Mouse (Mus musculus): Measurements from ENCODE around the gene Slc25a47. TPM values are rescaled to one million over a fixed set of nuclear protein-coding genes. Genes with fewer than 3 reads are reported as not detected.
A peak's percentile ranks its signal among the peaks of the same experiment; 100 is the strongest.
"Not testable (repeated sequence)": the region's sequence is repeated elsewhere in the genome, so short reads cannot be mapped to it uniquely, and the experiment has no call there.

Gene Slc25a47
- polyA plus RNA-seq, 2 experiments from 2014 or later, result 0.51 to 1.3 TPM

DNA sequence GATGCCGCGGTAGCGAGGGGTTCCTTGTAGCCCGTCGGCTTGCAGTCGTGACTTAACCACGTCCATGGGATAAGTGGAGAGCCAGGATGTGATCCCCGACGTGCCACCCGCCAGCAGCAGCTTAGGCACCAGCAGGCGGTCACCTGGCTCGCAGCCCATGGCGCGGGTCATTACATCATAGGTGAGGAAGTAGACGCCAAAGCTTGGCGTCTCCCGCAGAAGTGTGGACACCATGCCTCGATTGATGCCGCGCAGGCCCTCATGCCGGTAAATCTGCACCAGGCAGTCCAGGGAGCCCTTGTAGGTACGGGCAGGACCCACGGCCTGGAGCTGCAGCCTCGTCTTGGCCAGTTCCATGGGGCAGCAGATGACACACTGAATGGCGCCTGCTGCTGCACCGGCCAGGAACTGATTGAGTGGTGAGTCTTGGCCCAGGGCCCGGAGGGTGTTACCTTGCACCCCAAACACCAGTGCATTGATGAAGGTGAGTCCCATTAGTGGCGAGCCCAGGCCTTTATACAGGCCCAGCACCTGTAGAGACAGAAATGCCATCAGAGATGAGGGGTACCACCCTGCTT is 8.8 kb upstream of the Slc25a47 start:
- ATAC-seq, result no peak

DNA sequence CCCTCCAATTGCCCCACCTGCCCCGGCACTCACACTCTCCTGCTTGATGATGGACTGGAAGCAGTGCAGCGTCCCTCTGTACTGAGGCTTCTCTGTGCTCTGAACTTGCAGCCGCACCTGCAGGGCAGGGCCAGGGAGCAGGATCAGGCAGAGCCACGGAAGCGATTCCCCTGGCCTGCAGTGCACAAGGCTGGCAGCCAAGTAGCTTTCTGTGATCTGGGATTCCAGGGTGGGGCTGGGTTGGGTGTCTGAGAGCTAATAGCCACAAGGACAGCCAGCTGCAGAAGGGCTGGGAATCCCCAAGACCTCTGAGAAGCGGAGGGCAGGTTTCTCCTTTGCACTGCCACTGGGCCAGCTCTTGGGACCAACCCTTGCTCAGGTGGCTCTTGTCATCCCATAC is 8.2 kb upstream of the Slc25a47 start:
- ATAC-seq, result no peak

DNA sequence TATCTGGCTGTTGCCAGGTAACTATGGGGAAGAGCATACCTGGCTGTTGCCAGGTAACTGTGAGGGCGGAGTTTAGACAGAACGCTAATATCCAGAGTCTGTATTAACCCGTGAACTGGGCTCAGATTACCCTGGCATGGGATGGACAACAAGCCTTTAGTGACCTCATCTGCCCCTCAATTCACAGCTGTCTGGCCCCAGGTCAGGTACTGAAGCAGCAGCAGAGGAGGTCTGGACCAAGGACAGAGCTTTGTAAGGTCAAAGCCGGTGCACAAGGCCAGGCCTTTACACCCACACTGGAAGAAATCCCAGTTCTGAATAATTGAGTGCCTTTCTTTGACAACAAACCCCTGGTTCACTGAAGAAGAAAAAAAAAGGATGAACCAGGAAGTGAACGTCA is 6.2 kb upstream of the Slc25a47 start:
- no peak for ATAC-seq

GRCm38 (mm10) chr12:108830358-108830757 is 5.5 kb upstream of the Slc25a47 start:
- ATAC-seq, result no peak

DNA sequence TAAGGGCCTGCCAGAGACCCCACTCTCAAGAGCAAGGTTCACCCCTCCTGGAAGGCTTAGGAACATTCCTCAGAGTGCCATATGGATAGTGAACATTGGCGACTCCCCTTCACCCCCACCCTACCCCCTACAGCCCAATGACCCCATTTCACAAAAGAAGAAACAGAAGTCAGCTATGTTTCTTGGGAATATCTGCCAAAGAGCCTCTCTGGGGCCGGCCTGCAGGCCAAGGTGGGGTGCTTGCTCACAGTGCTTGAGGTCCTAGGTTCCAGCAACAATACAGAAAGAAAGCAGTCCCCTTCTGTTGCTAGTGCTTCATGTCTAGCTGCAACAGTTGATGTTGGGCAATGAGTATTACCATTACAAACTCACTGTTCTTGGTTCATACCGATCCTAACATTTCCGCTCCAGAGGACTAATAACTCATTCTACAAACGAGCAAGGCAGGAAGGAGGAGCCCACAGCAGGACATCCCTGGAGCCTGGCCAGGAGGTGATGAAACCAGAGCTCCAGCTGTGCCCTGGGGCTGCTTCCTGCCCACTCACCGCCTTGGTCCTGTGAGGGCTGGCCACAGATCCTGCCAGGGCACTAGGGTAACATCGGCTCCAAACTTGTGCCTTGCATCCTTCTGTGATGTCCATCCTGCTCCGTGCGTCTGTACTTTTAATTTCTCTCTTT is 3.7 kb upstream of the Slc25a47 start:
- ATAC-seq, result no peak

DNA sequence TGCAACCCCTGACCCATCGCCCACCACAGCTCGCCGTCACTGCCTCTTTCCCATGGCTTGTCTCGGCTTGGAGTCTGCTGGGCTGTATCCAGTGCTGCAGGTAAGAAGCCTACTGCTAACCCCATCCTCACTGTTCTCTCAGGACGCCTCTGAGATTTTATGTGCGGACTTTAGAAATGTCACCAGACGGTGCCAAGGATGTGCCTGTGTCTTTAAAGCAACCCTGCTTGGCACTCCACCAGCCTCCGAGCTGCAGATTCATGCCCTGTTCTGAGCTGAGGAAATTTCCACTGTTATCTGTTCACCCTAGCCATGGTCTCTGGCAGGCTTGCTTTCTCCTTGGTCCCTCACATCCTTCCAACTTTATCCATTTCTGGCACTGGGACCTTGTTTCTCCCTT is 3.0 kb upstream of the Slc25a47 start:
- no peak for ATAC-seq

DNA sequence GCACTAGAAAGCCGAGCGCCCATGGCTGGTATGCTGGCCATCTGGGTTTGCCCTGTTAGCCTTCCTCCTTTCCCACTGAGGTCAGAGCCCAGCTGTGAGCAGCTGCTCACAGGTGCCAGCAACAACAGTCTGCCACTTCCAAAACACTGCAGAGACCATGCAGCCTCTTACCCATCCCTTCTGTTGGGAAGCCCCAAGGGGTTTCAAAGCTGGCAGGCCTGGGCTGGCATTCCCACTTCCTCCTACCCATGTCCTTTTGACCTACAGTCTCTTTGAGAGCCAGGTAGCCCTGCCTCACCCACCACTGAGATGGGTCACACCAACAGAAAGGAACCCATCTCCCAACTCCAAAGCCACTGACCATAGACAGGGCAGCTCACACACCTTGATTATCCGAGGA is 2.4 kb upstream of the Slc25a47 start:
- ATAC-seq, result no peak

- no peak for ATAC-seq
Observed at GRCm38 (mm10) chr12:108834337-108834736, 1.5 kb upstream of the Slc25a47 start.

GRCm38 (mm10) chr12:108834786-108835185 is 1.1 kb upstream of the Slc25a47 start:
- no peak for ATAC-seq

DNA sequence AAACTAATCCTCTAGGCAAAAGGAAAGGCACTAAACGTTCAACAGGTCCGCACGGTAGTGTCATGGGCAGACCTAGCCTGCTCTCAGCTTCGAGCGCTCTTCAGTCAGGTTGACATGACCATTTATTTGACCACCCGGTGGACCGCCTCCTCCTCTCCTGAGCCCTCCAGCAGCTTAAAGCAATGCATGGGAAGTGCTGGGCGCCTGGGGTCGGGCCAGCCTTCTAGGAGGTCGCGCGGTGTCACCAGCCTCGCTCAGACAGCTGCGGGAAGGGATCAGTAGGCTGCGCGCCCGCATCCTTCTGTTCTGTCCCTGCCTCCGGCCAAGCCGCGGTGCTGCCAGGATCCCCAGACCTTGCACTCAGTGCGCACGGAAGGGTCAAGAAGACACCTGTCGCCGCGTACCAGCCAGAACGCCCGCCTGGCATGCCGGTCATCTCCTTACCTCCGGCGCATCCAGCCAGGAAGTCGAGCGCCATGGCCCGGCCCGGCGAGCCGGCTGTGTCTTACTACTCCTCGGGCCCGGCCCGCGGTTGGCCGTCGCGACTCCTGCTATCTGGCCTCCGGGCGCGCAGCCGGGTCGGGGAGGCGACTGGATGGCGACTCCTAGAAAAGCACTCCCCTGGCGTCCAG is 522 bp upstream of the Slc25a47 start:
- ATAC-seq, result peak; percentile 58

DNA sequence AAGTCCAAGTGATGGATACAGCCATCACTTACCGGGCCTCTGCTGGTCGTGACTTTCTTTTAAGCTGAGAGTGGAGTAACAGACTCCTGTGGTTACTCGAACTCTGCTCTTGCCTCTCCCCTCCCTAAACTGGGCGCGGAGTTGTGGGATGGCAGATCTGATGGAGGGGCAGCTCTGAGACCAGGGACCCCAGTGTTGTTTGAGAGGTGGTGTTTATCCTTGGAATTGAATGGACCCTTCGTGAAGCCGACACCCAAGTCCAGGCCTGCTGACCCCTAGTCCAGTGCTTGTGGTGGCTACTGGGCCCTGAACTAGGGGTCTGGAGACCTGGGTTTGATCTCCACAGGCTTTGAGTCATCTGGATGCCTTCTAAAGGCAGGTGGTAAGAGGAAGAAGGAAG is 876 bp downstream of the Slc25a47 start:
- ATAC-seq, result no peak

DNA sequence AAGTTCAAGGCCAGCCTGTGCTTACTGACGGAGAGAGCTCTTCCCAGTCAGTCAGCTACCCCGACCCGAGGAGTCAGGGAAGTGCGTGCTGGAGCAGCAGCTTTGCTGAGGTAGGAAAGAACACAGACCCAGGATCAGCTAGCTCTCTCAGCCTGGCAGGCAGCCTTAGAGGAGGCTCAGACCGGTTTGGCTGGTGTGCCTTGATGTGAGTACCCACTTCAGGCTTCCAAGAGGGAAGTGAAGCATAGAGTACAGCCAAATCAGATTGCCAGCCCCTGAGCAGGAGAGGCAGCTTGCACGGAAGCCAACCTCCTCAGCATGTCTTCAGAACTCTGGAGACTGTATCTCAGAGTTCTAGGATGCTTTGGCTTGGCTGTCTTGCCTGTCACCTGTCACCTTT is 5.3 kb downstream of the Slc25a47 start:
- no peak for ATAC-seq

GRCm38 (mm10) chr12:108842663-108843062 is 6.8 kb downstream of the Slc25a47 start:
- no peak for ATAC-seq

- ATAC-seq, result not testable (repeated sequence)
Observed at GRCm38 (mm10) chr12:108848033-108848432, 12.2 kb downstream of the Slc25a47 start.

DNA sequence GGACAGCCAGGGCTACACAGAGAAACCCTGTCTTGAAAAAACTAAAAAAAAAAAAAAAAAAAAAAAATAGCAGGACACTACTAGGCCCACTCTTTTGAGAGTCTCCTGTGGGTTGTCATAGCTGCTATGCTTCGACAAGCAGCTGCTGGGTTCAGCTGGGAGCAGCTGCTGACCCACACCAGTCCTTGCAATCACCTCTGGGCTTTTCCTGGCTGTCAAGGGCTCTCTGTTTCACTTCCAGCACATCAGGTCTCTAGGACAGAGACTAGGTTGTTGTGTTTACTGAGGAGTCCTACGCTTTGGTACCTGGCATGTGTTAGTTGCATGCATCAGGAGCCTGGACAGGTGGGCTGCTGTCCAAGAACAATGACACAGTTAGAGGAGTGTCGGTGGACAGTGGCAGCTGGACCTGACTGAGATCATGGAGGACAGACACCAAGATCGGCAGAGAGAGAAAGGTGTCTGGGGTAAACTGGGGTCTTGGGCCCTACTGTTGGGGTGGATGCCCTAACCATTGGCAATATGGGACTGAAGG is 13.7 kb downstream of the Slc25a47 start:
- no peak for ATAC-seq

GRCm38 (mm10) chr12:108850129-108850528 is 14.3 kb downstream of the Slc25a47 start:
- ATAC-seq, result no peak

- no peak for ATAC-seq
Observed at GRCm38 (mm10) chr12:108850886-108851285, 15.0 kb downstream of the Slc25a47 start.

GRCm38 (mm10) chr12:108852822-108853221 is 17.0 kb downstream of the Slc25a47 start:
- no peak for ATAC-seq

DNA sequence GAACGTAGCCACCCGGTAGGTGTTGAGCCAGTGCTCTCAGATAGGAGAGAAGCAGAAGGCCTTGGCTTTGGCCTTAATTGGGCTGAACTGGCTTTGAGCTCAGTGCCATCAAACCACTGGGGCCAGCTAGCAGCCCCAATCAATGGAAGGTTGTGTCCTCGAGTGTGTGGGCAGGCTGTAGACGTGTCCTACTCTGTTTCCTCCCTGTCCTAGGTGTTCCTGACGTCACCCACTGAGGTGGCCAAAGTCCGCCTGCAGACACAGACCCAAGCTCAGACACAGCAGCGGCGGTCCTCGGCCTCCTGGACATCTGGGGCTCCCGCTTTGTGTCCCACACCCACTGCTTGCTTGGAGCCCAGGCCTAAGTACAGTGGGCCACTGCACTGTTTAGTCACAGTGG is 19.2 kb downstream of the Slc25a47 start:
- no peak for ATAC-seq

- ATAC-seq, result no peak
Observed at GRCm38 (mm10) chr12:108856186-108856585, 20.3 kb downstream of the Slc25a47 start.

GRCm38 (mm10) chr12:108857109-108857508 is 21.3 kb downstream of the Slc25a47 start:
- no peak for ATAC-seq

DNA sequence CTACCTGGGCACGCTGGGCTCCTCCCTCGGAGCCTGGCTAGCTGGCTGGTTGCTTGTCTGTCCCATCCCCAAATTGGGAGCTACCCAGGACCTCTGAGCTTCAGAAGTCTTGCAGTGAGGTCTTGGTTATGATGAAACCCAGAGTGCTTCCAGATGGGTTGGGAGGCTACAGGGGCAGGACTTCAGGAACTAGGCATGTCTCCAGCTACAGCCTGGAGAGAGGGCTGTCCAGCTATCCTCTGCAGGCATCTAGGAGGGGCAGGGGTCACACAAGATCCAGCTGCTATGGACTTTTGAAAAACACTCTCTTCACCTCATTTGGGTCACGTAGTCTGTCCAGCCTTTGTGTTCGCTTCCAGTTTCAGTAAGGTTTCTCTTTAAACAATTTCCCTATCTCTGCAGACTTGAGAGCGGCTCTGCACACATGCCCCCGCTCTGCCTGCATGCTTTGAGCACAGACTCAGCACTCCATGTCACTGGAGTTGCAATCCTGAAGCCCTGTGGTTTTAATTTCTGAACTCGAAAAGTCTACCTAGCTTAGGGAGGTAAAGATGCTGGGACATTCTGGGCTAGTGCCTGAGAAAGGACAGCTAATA is 21.8 kb downstream of the Slc25a47 start:
- ATAC-seq, result no peak

GRCm38 (mm10) chr12:108858486-108858885 is 22.6 kb downstream of the Slc25a47 start:
- ATAC-seq, result no peak
